Mouse (Mus musculus) adrenal gland (tissue): Measurements from ENCODE around the gene Fam129a.

ENCODE experiments used
- intact Hi-C: fragments of 180-260 bp; cut with DNase I; formaldehyde crosslinking; loops from one replicate; pipeline ENCODE4 v1.15.1; 2025

Fam129a gene

GRCm38 (mm10) chr1:151624442-151625226 lies 53.6 kb downstream of the Fam129a start:
- intact Hi-C loops: no loop called here

GRCm38 (mm10) chr1:151625260-151625659 lies 54.3 kb downstream of the Fam129a start:
- intact Hi-C loops: no loop called here

GRCm38 (mm10) chr1:151625690-151626089 lies 54.7 kb downstream of the Fam129a start:
- intact Hi-C loops: no loop called here

DNA sequence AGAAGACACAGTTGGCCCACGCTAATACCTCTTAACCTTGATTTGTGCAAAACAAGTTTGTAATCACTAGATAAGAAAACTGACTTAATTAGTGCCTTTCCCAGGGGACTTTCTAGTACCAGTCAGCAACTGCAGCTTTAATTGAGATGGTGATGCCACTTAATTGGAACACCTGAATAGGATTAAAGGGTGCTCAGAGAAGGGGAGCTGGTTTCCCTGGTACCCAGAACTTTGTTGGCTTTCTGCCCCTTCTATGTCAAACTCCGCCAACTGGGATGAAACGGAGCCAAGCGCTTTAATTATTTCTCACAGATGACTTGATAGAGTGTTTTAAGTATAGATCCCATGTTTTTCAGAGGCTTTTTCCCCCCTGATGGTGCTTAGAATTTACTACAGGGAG lies 55.6 kb downstream of the Fam129a start:
- intact Hi-C loops: no loop called here

- intact Hi-C loops: no loop called here
Observed at GRCm38 (mm10) chr1:151627141-151627540, 56.2 kb downstream of the Fam129a start.

DNA sequence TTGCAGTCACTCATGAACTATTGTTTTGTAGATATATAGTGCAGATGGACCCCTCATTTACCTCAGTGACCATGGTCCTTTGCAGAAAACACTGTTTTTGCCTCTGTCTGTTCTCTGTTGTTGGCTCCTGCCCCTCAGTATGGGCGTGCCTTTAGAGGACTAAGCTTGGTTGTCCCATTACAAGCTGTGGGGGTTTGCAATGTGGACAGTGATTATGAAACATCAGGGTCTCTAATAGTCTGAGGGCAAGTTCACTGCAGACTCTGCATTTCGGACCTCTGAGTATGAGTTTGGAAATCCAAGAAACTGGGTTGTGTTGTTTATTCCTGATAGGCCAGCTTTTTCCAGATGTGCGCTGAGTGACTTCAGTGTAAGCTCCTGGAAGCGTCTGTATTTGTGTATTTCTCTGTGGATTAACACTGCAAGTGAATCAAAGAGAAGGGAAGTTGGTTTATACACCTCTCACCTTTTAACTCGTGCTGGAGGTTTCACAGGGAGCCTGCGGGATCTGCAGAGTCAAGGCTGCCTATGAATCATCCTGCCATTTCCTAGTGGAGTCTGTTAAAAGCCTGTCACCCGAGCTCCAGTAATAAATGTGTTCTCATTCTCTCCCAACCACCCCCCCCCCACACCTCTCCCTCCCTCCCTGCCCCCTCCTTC lies 58.7 kb downstream of the Fam129a start:
- intact Hi-C loops: no loop called here

GRCm38 (mm10) chr1:151630251-151630628 lies 59.3 kb downstream of the Fam129a start:
- intact Hi-C loops: no loop called here

GRCm38 (mm10) chr1:151631061-151631460 lies 60.1 kb downstream of the Fam129a start:
- intact Hi-C loops: no loop called here

GRCm38 (mm10) chr1:151631703-151632294 lies 60.8 kb downstream of the Fam129a start:
- intact Hi-C loops: no loop called here

DNA sequence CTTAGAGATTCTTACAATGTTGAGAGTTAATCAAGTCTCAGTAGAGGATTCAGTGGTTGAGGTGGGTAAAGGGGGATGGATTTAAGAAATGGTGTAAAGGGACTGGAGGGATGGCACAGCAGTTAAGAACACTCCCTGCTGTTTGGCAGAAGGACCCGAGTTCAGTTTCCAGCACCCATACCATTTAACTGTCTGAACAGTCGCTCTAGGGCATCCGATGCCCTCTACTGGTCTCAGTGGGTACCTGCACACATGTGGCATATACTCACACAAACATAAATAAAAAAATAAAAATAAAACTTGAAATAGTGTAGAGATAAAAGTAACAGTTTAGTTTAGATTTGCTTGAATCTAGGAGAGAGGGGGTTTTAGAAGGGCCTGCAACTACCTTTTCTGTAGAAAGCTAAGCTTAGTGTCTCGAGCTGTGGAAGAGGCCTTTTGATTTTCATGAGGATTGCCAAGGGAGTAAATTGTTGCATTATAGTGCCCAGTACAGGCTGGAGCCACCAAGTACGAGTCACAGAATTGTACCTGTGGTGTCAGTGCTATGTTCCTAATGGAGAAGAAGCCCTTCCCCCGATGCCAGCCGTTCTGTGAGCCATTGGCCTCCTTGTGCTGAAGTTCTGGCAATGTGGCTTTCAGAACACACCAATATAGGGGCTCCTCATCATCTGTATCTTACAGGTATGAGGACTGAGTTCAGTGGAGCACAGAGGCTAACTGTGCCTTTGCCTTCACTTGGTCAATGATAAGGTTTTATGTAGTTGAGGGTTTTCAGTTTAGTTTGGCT lies 61.8 kb downstream of the Fam129a start:
- intact Hi-C loops: no loop called here

GRCm38 (mm10) chr1:151636637-151637036 lies 65.7 kb downstream of the Fam129a start:
- intact Hi-C loops: no loop called here

DNA sequence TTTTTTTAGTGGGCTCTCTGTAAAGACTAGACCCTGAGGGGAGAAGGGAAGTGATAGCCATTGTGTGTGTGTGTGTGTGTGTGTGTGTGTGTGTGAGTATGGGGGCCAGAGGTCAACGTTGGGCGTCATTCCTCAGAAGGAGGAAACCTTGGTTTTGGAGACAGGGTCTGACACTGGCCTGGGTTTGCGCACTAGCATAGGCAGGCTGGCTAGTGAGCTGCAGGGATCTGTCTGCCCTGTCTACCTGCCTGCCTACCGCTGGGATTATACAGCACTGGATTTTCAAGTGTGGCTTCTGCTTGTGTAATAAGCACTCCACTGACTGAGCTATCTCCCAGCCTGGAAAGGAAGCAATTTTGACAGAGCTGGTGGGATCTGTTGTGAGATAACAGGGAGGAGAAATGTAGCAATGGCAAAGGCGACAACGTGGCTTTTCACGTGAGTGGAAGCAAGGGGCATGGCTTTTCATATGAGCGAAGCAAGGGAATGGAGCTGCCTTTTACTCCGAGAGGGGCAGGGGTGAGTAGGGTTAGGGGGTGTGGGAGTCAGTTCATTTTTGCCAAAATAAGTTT lies 66.5 kb downstream of the Fam129a start:
- intact Hi-C loops: no loop called here

GRCm38 (mm10) chr1:151638357-151638756 lies 67.4 kb downstream of the Fam129a start:
- intact Hi-C loops: no loop called here

DNA sequence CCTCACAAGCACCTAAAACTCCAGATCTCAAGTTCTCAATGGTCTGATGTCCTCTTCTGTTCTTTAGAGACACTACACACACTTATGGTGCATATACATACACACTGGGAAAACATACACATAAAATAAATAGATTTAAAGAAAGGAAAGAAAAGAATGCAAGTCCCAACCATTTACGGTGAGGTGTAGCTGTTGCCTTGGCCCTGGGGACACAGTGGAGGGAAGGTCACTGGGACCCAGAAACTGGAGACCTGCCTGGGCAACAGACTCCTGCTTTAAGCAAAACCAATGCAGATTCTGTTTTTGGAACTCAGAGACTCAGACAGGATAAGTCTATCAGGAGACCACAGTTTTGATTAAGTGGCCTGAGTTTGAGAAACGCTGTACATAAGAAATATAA lies 67.8 kb downstream of the Fam129a start:
- intact Hi-C loops: no loop called here

DNA sequence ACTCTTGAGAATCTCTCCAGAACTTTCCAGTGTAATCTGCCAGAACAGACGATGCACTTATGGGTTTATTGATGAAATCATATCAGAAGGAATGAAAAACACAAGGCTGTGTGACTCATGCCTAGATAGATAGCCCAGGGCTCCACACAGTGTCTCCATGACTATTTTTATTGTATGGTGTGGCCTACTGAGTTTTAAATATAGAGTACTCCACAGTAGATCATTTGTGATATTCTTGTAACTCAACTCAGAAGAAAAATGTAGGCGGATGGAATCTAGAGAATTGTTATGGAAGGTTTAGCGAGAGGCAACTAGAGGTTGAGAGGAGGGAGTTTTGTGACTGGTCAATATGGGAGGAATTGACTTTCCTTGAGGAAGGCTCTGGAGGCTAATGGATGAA lies 75.4 kb downstream of the Fam129a start:
- intact Hi-C loops: no loop called here

DNA sequence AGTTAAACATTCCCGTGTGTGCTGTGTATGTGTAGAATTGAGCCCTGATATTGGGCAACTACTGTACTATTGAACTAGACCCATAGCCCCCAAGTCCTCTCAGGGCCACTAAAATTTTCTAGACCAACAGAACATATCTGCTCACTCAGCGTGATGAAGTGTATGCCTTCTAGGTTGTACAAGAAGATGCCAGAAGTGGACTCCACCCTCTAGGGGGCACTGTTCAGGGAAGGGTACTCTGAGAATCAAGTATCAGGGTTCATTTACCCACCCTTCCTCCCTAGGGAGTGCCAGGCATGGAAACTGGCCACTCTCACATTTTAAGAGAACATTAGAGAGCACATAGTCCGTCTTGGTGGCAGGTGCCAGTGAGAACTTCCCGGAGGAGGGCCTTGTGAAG lies 77.1 kb downstream of the Fam129a start:
- intact Hi-C loops: no loop called here

GRCm38 (mm10) chr1:151657042-151657605 lies 86.1 kb downstream of the Fam129a start:
- intact Hi-C loops: no loop called here

- intact Hi-C loops: no loop called here
Observed at GRCm38 (mm10) chr1:151658291-151658830, 87.4 kb downstream of the Fam129a start.

DNA sequence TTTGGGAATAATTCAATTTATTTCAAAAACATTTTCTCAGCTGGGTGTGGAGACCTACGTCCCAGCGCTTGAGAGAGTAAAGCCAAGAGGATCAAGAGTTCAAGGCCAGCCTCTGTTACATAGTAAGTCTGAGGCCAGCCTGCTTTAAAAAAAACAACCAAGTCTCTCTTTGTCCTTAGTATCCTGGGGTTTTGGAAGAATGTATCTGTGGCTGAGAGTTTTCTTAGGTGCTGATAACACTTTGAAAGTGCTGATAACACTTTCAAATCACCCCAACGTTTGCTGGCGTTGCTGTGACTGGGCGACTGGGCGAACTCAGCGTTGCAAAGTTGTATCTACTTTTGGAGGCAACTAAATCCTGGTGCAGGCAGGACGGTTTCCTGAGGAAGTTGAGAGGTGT lies 88.7 kb downstream of the Fam129a start:
- intact Hi-C loops: no loop called here

- intact Hi-C loops: no loop called here
Observed at GRCm38 (mm10) chr1:151660251-151660650, 89.3 kb downstream of the Fam129a start.

DNA sequence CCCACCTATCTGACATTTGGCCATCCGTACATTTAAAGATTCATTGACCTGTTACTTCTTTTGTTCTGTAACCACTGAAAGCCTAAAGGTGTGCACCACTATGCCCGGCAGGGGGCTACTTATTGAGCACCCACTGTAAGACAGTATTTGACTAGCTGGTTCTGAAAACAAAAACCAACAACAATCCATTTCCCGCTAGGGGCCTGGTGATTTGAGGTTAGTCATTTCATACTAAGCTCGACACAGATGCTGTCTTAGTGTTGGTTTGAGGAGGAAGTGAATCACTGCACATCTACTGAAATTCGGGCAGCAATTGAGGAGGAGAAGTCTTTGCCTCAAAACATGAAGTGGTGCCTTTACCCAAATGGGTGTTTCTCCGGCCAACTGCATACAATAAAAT lies 89.9 kb downstream of the Fam129a start:
- intact Hi-C loops: no loop called here
